Mouse (Mus musculus): ENCODE measurements around the gene Cyth1.

DNA sequence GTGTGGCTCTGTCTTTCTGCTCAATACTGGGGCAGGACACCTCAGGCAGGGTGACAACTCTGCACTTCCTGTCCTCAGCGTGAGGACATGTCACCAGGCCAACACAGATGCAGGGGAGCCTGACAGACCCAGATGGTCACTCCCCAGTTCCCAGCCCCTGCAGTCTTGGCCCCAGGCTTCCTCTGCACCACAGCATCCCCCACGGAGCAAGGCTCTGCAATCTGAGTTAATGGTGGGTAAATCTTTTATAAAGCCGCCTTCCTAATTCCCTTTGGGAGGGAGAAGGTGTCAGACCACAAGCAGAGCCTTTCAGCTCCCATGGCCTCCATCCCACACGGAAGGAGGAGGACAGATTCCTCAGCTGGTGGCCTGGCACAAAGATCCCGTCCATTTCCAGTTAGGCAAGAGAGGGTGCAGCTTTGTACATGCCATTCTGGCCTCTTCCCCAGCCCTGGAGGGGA, 112.2 kb downstream of the Cyth1 start:
- TF ChIP-seq CTCF (IDR thresholded peaks at IDR 0.05; ENCODE audit: extremely low read depth, insufficient read depth, insufficient read length, insufficient replicate concordance), result no peak
- TF ChIP-seq POLR2A (IDR thresholded peaks at IDR 0.05; ENCODE audit: low read depth, low read length), result no peak
